Mouse (Mus musculus): ENCODE data around the gene Grk6.
A peak's percentile ranks its signal among the peaks of the same experiment; 100 is the strongest.

Gene Grk6

DNA sequence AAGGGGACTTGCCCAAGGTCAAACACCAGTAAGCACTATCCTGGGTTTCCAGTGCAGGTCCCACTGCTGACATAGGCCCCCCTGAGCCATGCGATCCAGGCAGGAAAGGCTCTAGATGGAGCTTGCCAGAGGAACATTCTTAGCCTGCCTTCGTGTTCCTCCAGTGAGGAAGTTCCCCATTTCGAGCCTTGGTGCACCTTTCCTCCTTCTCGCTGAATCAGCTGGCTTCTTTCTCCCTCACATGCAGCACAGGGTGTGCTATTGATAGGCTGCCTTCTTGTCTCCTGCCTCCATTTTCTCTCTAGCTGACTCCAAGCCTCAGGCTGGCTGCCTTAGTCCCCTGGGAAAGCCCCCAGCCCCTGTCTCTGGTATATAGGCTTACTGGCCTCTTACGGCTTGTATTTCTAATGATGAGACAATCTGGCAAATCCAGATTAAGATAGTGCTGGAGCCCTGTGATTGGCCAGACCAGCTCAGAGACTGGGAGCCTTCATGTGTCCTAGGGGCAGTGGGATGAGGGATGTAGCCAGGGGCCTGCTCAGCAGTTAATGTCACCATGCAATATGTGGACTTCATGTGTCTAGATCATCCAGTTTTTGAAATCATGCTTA is 21.1 kb downstream of the Grk6 start:
- DNase-seq: no peak

DNA sequence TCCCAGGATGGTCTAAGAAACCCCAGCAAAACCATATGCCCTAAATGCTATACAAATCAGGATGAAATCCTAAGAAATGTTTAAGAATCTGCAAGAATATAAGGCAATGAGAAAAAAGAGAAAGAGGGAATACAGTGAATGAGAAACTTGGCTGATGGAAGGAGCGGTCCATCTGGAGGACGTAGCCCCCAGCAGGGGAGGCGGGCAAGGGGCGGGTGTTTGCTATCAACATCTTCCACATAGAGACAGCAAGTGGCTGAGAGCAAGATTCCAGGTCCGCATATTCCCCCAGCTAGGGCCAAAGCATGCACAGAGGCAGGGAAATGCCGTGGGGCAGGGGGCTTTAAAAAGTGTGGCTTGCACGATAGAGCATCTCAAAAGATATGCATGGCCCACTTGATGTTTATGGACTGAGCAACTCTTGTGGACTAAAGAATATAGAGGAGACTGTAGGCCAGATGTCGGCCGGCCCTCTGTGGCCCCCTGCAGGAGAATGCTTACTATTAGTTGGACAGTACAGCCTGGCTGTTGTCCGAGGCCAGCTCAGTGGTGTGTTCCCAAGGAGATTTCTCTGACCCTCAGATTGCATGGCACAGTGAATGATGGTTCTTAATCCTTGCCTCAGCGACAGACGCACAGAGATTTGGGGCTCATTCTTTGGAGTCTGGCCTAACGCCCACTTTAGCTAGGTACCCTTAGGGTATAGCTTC is 24.1 kb downstream of the Grk6 start:
- peak in 1 of 2 experiments; percentile 59 for DNase-seq

GRCm38 (mm10) chr13:55470372-55470771 is 25.5 kb downstream of the Grk6 start:
- no peak for DNase-seq

DNA sequence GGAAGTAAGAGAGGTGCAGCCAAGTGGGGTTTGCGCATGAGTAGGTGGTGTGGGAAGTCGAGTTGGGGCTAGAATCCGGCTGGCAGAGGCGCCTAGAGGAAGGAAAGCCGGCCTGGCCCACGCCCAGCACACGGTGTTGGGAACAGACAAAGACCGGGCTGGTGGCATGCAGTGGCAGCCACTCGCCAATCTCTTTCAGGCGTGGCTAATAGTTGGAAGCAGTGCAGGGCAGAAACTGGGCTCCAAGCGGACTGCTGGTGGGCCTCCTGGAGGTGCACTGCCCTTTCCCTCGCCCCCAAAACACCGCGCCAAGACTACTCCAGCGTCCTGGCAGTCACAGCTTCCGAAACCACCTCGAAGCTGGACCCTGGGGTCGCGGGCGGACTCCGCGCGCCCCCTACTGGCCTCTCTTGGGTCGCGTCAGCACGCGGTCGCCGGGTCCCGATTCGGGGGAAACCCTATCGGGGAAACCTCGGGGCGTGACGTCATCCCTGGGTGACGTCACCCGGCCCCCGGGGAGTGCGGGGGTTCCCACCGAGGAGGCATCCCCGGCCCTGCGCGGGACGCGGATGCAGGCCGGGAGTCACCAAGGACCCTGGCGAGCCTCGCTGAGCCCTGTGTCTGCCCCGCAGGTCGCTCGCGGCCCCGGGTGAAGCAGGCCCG is 26.4 kb downstream of the Grk6 start:
- peak; percentile 80 to 89 for DNase-seq

DNA sequence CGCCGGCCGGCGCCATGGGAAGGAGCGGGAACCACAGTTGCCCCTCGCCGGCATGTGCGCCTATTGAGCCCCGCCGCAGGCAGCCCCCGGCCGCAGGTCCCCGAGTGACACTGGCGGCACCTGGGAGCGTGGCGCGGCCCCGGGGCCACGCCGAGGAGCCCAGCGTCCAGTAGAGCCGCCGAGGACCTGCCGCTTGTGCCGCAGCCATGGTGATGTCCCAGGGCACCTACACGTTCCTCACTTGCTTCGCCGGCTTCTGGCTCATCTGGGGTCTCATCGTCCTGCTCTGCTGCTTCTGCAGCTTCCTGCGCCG is 26.9 kb downstream of the Grk6 start:
- DNase-seq: no peak

- DNase-seq: peak; percentile 49 to 65
Observed at GRCm38 (mm10) chr13:55472132-55473022, 27.5 kb downstream of the Grk6 start.

DNA sequence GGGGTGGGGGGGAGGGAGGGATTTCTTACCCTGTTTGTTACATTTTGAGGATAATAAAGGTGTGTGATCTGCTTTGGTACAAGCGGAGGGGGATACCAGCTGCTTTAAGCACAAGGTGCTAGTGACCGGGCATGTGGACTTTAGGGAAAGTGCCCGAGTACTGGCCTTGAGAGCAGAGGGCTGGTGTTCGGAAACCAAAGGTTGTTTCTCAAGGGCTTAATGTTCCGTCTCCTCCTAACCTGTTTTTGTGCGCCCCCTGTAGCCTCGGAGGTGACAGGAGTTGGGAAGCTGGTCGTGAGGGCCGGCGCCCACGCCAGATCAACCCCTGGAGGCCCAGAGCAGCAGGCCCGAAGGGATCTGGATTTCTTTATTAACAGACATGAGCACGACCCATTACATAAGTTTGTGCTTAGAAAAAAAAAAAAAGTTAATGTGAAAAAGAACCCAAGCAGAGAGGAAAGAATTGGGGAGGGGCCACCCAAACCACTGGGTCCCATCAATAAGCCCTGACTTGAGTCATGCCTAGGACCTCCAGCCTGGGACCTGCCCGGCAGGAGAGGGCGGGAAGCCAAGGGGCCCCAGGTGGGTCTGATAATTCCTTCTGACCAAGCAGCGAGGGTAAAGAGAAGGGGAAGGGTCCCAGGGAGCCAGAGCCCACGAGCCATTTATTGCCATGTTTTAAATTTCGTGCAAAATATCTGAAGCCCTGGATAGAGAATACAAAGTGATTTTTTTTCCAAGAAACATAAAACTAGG is 28.4 kb downstream of the Grk6 start:
- DNase-seq: no peak

- DNase-seq: no peak
Observed at GRCm38 (mm10) chr13:55473961-55474360, 29.1 kb downstream of the Grk6 start.

DNA sequence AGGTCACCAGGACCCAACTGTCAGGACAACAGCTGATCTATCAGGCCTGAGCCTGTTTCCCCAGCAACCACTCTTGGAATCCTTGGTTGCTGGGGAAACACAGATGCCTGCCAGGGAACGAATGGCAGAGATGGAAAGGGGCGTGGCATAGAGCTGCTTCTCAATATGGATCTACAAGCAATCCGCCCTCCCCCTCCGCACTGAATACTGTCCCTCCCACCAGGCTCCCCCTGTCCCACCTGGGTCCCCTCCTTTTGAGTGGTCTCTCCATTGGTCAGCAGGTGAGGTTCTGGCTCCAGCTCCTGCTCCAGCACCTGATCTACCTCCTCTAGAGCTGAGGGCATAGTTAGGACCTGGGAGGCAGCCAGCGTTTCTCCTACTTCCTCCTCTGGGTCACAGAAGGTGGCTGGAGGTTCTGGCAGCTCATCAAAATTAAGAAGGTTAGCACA is 29.8 kb downstream of the Grk6 start:
- DNase-seq: no peak

- no peak for DNase-seq
Observed at GRCm38 (mm10) chr13:55475750-55476149, 30.9 kb downstream of the Grk6 start.

DNA sequence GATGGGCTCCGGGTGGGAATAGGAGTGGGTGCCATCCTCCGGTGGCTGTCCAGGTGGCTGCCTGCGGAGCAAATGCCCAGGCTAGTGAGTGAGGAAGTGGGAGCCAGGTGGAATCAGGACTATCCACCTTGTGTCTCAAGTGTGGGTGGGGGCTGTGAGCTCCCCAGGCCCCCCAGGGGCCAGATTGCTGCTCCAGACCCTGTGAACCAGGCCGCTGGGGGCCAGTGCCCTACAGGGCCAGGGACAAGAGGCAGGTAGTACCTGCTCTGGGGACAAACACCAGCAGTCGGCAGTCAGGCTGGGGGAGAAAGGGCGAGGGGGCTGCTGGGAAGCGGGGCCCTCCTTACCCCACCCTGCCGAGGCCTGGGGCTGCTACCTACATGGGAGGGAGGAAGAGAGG is 31.4 kb downstream of the Grk6 start:
- DNase-seq: no peak

- no peak for DNase-seq
Observed at GRCm38 (mm10) chr13:55477492-55477891, 32.6 kb downstream of the Grk6 start.

DNA sequence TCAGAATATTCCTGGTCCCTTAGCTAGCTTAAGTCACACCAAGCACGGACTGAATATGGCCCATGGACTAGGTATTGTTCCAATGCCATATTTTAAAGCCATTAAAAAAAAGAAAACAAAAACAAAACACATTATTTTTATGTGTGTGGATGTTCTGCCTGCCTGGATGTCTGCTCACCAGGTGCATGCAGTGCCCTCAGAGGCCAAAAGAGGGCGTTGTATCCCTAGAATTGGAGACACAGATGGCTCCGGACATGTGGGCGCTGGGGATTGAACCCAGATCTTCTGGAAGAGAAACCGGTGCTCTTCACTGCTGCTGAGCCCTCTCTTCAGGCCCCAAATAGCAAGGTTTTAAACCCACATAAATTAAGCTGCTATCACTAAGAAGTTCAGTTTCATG is 33.2 kb downstream of the Grk6 start:
- DNase-seq: no peak

DNA sequence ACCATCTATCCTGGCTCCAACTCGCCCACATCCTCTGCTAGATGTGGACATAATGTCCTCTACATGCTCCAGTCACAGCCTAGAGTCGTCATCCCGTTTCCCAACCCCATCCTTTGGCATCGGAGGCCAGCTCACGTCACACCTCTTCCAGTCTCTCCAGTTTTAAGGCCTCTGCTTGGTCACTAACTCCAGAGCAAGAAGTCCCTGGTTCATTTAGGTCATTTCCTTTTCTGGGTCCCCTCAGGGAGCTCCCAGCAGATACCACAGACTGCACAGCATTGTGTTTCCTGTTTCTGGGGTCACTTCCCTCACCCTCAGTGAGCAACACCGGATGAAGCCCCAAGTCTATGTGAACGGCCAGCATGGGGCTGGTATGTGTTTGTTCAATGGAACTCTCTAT is 34.1 kb downstream of the Grk6 start:
- DNase-seq: no peak

GRCm38 (mm10) chr13:55479929-55480328 is 35.1 kb downstream of the Grk6 start:
- no peak for DNase-seq

DNA sequence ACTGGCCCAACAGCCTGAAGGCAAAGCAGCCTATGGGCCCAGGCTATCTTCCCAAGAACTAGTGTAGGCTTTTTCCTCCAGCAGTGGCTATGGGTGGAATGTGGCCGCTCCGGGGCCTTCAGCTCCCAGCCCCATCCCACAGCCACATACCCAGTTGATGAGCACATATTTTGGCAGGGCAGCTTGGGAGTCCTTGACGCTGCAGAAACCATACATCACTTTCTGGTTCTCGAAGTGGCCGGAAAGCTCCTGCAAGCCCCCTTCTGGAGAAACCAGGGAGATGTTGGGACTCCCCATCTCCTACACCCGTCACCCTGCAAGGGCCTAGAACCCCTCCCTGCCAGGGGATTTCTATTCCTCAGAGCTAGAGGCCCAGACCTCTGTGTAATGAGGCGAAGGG is 37.7 kb downstream of the Grk6 start:
- DNase-seq: no peak

- no peak for DNase-seq
Observed at GRCm38 (mm10) chr13:55483071-55483470, 38.2 kb downstream of the Grk6 start.

- DNase-seq: no peak
Observed at GRCm38 (mm10) chr13:55483593-55483992, 38.7 kb downstream of the Grk6 start.

DNA sequence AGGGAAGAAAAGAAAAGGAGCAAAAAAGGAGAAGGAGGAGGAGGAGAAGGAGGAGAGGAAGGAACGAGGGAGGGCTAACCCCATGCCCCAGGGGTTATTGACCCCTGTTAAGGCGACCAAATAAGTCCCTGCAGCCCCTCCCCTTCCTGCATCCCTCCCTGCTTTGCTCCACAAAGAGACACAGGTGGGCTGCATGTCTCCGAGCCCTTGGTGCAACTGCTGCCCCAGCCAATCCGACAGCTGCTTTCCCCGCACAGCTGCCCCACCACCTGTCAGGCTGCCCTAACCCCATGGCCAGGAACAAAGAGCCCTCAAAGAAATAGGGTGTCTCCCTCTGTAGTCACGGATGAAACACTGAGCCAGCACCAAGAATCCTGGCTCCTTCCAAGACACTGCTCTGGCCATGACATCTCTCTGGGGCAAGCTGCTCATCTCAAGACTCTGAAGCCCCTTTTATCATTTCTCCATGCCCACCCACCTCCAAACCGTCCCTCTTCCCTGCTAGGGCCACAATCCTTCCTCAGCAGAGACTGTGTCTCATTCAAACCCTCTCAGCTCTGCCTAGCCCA is 39.7 kb downstream of the Grk6 start:
- no peak for DNase-seq

DNA sequence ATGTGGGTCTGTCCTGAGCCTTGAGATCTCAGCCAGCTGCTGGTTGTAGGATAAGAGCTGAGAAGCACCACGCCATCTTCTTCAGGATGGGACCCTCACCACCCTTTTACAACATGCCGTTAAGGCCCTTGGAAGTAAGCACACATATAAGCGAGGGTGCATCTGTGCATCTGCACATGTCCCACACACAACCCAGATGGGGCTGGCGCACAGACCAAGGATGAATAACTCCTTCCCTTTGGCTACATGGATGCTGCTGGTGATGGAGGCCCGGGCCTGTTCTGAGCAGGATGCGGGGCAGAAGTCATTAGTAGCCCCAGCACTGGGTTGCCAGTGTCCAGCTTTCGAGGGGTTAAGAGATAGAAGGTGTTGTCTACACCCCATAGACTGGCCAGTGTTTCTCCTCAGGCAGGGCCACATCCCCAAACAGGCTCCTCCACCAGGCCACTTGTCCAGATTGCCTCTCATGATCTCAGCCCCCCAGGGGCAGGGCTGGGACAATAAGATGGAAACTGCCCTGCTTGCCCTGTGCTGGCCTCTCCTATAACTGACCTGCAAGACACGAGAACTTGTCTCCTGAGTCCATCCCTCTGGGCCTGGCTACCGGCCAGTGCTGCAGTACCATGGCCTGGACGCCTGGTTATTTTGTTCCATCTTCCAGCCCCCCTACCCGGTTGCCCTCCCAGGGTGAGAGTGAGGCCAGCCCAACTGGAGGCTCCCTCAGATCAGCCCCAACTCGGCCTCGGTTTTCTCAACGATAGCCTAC is 41.3 kb downstream of the Grk6 start:
- DNase-seq: no peak

DNA sequence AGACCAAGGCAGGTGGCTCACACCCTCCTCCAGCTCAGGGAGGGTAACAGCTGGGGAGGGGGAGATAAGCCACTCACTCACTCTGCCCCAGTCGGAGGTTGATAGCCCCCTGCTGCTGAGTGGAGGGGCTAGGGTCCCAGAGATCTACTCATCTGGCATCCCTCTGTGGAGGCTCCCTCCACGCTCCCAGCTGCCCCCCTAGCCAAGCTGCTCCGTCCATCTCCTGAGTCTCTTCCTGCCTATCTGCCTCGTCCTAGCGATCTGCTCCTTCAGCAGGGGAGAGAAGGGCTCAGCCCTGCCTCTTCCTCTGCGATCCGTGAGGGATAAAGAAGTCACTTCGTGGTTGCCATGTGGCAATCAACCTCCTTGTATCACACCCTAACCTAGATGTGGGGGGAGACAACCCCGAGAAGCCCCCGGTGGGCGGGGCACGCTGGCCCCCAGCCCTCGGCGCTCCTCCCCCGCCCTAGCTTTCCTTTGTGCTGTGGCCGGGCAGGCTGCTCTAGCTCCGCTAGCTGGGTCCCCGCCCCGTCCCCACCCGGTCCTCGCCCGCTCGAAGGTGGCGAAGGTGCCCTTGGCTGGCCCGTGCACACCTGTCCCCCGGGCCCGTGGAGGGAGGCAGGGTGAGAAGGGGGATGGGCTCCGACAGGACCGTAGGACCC is 42.2 kb downstream of the Grk6 start:
- DNase-seq: no peak
